Mouse (Mus musculus) thymus, postnatal 25 days (tissue): ENCODE measurements around the gene Dusp3.
A peak's percentile ranks its signal among the peaks of the same experiment; 100 is the strongest.

Source experiments
- DNase-seq: peaks from one replicate; pipeline ENCODE4 v3.0.0; 2022

Gene Dusp3

GRCm38 (mm10) chr11:101973496-101973895, 13.3 kb downstream of the Dusp3 start:
- DNase-seq: no peak

- no peak for DNase-seq
Observed at GRCm38 (mm10) chr11:101972651-101973050, 14.2 kb downstream of the Dusp3 start.

DNA sequence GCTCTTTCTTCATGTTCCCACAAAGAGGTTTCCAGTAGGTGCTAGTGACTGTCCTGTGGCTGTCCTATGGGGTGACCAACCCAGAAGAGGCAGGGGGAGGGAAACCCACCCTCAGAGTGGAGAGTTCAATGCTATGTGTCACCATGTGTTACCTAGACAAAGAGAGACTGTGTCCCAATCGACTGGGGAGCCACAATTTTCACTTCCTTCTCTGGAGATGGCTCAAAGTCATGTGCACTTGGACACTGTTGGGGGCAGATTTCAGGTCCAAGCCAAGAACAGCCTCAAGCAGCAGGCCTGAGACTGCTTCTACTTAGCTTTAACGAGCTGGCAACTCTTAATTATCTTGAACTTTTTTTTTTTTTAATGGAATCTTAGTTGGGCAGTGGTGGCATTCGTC, 14.7 kb downstream of the Dusp3 start:
- DNase-seq: no peak

DNA sequence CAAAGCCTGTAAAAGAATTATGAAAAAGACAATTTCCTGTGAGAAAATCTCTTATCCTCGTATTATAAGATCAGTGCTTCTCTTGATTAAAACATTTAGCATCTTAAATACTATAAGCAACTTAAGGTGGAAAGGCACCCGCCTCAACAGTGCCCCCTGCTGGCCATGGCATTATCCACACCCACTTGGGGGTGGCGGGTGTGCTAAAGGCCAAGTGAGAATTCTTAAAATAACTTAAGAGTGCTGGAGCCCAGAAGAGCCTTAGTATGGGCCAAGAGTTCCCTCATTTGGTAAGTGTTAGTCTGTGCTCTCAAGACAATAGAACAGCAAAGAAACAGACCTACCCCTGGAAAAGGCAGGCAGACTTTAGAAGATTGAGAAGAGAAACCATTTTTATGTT, 15.4 kb downstream of the Dusp3 start:
- peak; percentile 35 for DNase-seq

- DNase-seq: no peak
Observed at GRCm38 (mm10) chr11:101969835-101970234, 17.0 kb downstream of the Dusp3 start.

- DNase-seq: peak; percentile 58
Observed at GRCm38 (mm10) chr11:101968791-101969190, 18.0 kb downstream of the Dusp3 start.

DNA sequence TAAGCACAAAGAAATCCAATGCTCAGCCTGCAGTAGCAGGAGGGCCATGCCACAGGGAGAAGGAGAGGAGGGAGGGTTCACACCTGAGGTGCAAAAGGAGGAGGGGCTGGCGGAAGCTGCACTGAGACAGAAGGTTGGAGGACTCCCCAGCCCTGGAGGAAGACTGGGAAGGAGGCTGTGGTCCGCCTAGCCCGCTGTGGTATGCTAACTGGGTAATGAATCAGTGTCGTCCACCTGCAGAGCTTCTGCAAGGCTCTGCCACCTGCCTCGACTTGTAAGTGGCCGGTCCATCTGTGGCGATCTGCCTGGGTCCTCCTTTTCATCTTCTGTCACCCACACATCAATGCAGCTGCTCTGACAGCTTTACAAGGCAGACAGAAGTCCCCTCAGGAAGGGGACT, 18.5 kb downstream of the Dusp3 start:
- DNase-seq: no peak

DNA sequence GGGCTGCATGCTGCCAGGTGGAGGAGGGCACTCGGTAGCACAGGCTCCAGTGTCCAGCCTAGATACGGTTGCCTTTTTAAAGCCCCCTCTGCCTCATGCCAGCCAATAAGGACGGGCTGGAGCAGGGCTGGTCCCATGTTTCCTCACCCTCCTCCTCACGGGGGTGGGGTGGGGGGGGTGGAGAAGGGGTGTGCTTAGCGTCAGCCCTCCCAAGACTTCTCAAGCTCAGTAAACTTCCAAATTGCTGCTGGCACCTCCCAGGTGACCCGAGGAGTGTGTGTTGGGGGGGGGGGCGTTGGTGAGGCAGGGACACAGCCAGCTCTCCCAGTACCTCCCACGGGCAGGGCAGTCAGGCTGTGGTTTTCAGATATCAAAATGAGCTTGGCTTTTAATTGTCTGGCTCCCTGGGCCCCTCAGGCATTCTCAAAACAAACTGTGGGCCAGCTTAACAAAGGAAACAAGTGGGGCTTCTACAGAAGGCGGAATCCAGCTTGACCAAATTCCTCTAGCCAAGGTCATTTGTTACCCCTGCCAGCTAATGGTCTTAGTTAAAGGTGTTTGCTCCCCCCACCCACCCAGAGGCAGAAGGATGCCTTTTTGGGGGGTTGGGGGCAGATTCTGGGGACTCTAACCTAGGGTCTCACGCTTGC, 19.7 kb downstream of the Dusp3 start, which contains the start of gene Sost:
Gene Sost, minus strand, starts transcription at position 51 of the 650 bp plus-strand sequence.
- no peak for DNase-seq

DNA sequence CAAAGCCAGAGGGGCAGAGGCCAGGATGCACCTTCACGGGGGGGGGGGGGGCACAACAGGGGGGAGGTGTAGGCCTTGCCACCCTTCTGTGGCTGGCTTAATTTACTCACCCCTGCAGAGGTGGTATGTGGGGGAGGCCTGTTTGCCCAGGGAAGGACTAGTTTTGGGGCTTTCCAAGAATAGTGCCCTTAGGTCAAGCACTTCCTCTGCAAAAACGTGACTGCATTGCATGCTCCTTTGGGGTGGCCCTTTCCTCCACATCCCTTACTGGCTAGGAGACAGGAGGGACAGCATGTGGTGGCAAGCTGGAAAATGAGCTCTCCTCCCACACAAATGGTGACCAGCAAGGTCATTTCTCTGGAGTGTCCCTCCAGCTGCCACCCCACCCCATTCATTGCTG, 21.3 kb downstream of the Dusp3 start:
- DNase-seq: no peak

DNA sequence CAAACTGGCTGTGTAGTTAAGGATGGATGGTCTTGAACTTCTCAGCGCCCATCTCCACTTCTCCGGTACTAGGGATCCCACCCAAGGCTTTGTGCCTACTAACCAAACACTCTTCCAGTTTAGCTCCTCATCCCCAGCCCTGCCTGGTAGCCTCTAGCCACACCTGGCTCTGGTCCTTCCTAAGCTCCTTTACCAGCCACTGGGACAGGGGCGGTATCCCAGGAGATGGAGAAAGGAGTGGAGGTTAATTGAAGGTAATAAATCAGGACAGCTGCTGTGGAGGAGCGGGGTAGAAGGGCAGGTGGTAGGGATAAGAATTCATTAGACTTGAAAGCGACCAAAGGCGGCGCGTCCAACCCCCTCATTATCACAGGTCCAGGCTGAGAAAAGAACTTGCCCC, 22.2 kb downstream of the Dusp3 start:
- no peak for DNase-seq

- no peak for DNase-seq
Observed at GRCm38 (mm10) chr11:101963473-101964291, 23.1 kb downstream of the Dusp3 start.

GRCm38 (mm10) chr11:101963043-101963442, 23.8 kb downstream of the Dusp3 start:
- DNase-seq: no peak

GRCm38 (mm10) chr11:101957476-101957875, 29.3 kb downstream of the Dusp3 start:
- no peak for DNase-seq

DNA sequence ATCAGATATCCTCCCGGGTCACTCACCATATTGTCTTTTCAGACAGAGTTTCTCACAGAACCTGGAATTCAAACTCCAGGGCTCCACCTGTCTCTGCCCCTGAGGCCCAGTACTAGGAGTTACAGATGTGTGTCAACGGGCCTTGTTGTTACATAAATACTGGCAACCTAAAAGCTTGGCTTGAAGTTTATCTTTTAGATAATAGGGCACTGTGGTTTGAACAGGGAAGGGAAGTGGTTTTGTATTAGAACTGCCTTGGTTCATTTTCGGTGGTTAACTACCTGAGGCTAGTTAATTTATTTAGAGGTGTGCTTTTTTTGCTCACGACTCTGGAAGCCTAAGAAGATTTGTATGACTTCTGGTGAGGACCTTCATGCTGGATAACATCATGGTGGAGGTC, 33.4 kb downstream of the Dusp3 start:
- no peak for DNase-seq

DNA sequence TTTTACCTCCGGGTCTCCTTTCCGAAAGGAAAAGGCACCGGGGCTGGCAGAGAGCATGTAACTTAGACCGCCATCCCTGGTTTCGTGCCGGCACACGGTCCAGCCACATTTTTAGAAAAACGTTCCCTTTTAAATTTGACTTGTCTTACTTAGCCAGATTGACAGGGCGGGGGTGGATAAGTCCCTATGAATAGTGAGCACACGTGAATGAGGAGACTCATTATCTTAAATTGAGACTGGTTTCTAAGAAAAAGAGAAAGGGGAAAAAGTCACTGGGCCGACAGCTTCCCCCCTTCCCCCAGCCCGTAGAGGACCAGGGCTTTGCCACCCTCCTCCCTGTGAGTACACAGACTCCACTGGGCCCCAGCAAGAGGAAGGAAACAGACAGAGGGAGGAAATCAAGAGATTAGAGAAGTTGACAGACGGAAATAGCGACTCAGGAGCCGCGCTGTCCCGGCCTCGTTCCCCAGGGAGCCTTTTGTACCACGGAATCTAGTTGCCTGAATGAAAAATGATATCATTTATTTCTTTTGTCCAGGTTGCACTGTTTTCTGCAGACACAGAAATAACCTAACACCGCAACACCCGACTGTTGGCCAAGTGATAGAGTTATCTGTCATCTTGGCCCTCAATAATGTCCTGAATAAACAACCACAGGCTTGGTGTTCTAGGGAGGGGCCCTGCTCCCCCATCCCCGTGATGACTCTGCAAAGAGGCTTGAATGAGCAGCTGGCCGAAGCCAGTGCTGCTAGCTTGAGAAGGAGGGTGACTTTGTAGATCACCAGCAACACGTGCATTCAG, 34.1 kb downstream of the Dusp3 start:
- no peak for DNase-seq

- no peak for DNase-seq
Observed at GRCm38 (mm10) chr11:101950021-101950420, 36.8 kb downstream of the Dusp3 start.

DNA sequence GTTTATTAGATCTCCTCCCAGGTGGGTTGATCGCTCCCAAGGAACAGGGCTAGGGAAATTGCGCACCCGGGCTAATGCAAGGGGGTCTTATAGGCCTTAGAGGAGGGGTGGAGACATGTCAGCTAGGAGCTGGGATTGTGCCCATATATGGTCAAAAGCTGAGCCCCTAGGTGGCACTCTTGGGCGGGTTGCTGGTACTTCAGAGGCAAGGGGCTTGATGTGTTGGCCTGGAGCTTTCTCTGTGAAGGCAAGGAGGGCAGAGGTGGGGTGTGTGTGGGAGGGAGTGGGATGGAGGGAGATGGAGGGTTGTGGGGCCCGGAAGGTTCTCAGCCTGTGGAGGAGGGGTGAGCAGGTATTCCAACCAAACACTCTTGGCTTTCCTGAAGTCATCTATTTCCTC, 40.3 kb downstream of the Dusp3 start:
- no peak for DNase-seq

DNA sequence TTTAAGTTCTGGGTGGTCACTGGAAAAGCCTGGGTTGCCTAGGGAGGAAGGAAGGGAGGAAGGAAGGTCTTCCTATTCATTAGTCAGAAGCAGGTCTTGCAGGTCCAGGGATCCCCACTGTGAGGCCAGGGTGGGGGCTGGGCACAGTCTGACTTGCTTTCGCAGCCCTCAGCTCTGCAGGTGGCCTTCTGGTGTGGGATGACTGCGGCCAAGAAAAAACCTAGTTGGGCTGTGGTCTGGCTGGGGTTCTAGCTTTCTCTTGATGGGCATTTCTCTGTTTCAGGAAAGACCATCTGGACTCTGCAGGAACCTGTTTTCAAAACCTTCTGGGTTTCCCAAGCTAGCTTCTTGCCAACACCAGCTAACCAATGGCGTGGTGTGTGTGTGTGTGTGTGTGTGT, 43.8 kb downstream of the Dusp3 start:
- no peak for DNase-seq

DNA sequence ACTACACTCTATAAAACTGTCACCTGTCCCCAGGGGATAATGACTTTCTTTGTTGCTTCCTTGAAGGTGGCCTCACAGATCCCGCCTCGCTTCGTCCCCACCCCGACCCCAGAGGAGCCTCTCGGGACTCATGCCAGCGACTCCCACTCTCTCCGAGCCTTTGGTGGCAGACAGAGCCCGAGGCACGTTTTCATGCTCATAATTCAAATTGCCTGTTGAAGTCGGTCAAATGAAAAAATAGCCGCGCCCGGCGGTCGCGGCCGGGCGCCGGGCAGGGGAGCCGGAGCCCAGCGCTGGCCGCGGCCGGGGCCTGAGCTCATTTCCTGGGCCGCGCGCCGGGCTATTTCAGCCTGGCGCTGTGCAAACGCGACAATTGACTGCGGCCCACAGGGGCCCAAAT, 49.7 kb downstream of the Dusp3 start:
- no peak for DNase-seq

- DNase-seq: no peak
Observed at GRCm38 (mm10) chr11:101936421-101936820, 50.4 kb downstream of the Dusp3 start.

DNA sequence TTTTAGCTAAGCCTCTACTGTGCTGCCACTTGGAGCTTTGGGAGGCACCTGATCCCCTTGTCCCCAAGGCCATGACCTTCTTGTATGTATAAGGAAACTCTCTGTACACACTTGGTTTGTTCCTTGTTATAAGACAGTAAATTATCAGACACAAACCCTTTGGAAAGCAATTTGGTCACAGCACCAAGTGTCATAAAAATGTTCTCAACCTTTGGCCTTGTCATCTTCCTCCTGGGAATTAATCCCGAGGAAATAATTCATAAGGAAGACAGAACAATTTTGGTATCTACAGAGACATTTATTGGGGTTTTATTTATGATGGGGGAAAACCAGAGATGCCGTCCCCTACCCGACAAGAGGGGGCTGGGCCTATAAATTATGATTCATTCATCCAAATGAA, 51.1 kb downstream of the Dusp3 start:
- no peak for DNase-seq

DNA sequence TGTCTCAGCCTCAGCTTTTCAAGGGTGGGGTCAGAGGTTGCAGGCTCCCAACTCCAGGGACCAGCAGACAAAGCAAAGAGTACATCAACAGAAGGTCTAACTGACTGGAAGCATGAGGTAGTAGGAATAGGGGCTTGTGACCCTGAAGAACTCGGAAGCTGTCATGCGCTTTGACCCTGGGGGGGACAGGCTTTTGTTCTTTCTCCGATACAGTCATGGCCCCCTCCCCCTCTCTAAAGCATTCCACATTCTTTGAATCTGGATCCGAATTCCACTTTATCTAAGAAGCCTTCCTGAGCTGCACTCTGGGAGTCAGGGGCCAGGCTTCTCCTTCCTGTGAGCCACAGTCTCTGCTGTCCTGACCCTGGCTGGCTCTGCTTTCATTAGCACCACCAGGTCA, 54.8 kb downstream of the Dusp3 start:
- DNase-seq: no peak

GRCm38 (mm10) chr11:101928030-101928762, 58.6 kb downstream of the Dusp3 start:
- peak; percentile 23 for DNase-seq
